Mouse (Mus musculus) midbrain, embryonic 16.5 days (tissue): ENCODE data around the gene Smim23. TPM values are rescaled to one million over a fixed set of nuclear protein-coding genes. Genes with fewer than 3 reads are reported as not detected.

Experiments
- ATAC-seq: fragments of 200-750 bp; cut with Nextera tagmentation; 2 replicates; pipeline ENCODE4 v1.8.0; 2017; ENCODE audit warnings: moderate TSS enrichment
- H3K27ac ChIP-seq: fragments of 300-500 bp; sonication (generic); 2 replicates; pipeline ENCODE4 v1.5.1; 2014; ENCODE audit warnings: mild to moderate bottlenecking, low read length, mixed read lengths
- H3K27me3 ChIP-seq: fragments of 300-500 bp; sonication (generic); 2 replicates; pipeline ENCODE4 v1.6.1; 2014; ENCODE audit warnings: low read depth, low read length, mixed read lengths; ENCODE audit not compliant: control insufficient read depth, insufficient read depth
- H3K36me3 ChIP-seq: fragments of 300-500 bp; sonication (generic); 2 replicates; pipeline ENCODE4 v1.6.1; 2014; ENCODE audit warnings: mild to moderate bottlenecking, low read length, moderate library complexity, mixed read lengths; ENCODE audit not compliant: control insufficient read depth, insufficient read depth
- H3K4me1 ChIP-seq: fragments of 300-500 bp; sonication (generic); 2 replicates; pipeline ENCODE4 v1.6.1; 2014; ENCODE audit warnings: mild to moderate bottlenecking, low read length, mixed read lengths; ENCODE audit not compliant: control insufficient read depth, insufficient read depth
- H3K4me2 ChIP-seq: fragments of 300-500 bp; sonication (generic); 2 replicates; pipeline ENCODE4 v1.6.1; 2014; ENCODE audit warnings: mild to moderate bottlenecking, low read length, mixed read lengths
- H3K4me3 ChIP-seq: fragments of 300-500 bp; sonication (generic); 2 replicates; pipeline ENCODE4 v1.5.1; 2014; ENCODE audit warnings: low read depth, mild to moderate bottlenecking, low read length, moderate library complexity, mixed read lengths
- H3K9ac ChIP-seq: fragments of 300-500 bp; sonication (generic); 2 replicates; pipeline ENCODE4 v1.6.1; 2014; ENCODE audit warnings: low read depth, low read length, mixed read lengths
- H3K9me3 ChIP-seq: fragments of 300-500 bp; sonication (generic); replicated peaks from 2 replicates; pipeline ENCODE4 v1.6.1; 2014; ENCODE audit warnings: mild to moderate bottlenecking, low read length, mixed read lengths; ENCODE audit not compliant: control insufficient read depth, poor library complexity, severe bottlenecking
- WGBS: fragments of 180-500 bp; shearing (Covaris S2); extraction: QIAGEN DNeasy Blood & Tissue Kit; methylation state at CpG from one replicate; pipeline ENCODE4 v1.1.7; 2014; 5-methylcytosine and 5-hydroxymethylcytosine counted together
- polyA plus RNA-seq: library from polyadenylated mRNA; unstranded; fragments of >200 nt; fragmentation: Nextera tagmentation; extraction: Ambion mirVana; gene quantifications from 2 replicates; pipeline ENCODE4 v1.2.1, GENCODE M21; 2015

Smim23 gene
- polyA plus RNA-seq, 1 experiment from 2014 or later = not detected

GRCm38 (mm10) chr11:32786201-32786600 lies 38.2 kb downstream of the Smim23 start:
- H3K9ac ChIP-seq = no peak overlapping the region
- H3K36me3 ChIP-seq = no peaks in the 10 kb centered on the region
- no peaks in the 10 kb centered on the region for H3K4me1 ChIP-seq
- no peaks in the 10 kb centered on the region for H3K27me3 ChIP-seq
- no peaks in the 10 kb centered on the region for H3K9me3 ChIP-seq
- no peak for ATAC-seq
- no peak overlapping the region for H3K4me3 ChIP-seq
- H3K4me2 ChIP-seq = no peak overlapping the region
- no peak overlapping the region for H3K27ac ChIP-seq
- 85% methylated on average over 5 of the region's 5 CpGs for WGBS

GRCm38 (mm10) chr11:32785591-32786147 lies 38.7 kb downstream of the Smim23 start:
- Histone ChIP-seq H3K9ac (no peak overlapping the region), H3K27ac (no peak overlapping the region), H3K27me3 (no peaks in the 10 kb centered on the region), H3K4me2 (no peak overlapping the region), H3K4me3 (no peak overlapping the region), H3K36me3 (no peaks in the 10 kb centered on the region), H3K4me1 (no peaks in the 10 kb centered on the region; the same call in 1 of the 2 replicates), H3K9me3 (no peaks in the 10 kb centered on the region)
- WGBS = 79% methylated on average over 6 of the region's 6 CpGs
- no peak for ATAC-seq

DNA sequence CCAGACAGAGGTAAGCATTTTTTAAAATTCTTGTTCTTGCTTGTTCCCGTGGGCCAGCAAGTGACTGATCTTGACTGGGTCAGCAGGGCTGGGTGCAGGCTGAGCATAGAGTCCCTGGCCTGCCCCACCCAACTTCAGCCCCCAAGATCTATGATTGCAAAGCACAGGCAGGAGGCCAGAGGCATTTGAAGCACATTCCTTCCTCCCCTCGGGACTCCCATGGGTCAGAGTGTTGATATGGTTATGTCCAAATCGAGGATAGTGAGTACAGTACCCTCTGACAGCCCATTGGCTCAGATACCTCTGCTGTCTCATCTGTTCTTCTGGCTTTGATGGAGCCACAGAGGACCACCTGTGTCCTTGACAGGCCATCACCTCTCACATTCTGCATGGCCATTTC lies 41.7 kb downstream of the Smim23 start:
- 83% methylated on average over 3 of the region's 3 CpGs for WGBS

GRCm38 (mm10) chr11:32781633-32782404 lies 42.6 kb downstream of the Smim23 start:
- Histone ChIP-seq H3K9ac (no peak overlapping the region), H3K27ac (no peak overlapping the region), H3K4me3 (no peak overlapping the region), H3K27me3 (no peaks in the 10 kb centered on the region), H3K4me1 (no peaks in the 10 kb centered on the region; the same call in 1 of the 2 replicates), H3K4me2 (no peak overlapping the region), H3K9me3 (0 out of 2 replicates have a peak, but pooled peaks cover 3% of the 10 kb centered on the region), H3K36me3 (no peaks in the 10 kb centered on the region)
- WGBS = 57% methylated on average over 2 of the region's 2 CpGs
- peak; percentile 80 for ATAC-seq

More for the DNA sequence above, 41.7 kb downstream of the Smim23 start:
- Histone ChIP-seq H3K27me3 (no peaks in the 10 kb centered on the region), H3K27ac (no peak overlapping the region), H3K9ac (no peak overlapping the region), H3K36me3 (no peaks in the 10 kb centered on the region), H3K4me2 (no peak overlapping the region), H3K4me1 (no peaks in the 10 kb centered on the region; the same call in 1 of the 2 replicates), H3K4me3 (no peak overlapping the region), H3K9me3 (0 out of 2 replicates have a peak, but pooled peaks cover 3% of the 10 kb centered on the region)
- ATAC-seq = no peak

DNA sequence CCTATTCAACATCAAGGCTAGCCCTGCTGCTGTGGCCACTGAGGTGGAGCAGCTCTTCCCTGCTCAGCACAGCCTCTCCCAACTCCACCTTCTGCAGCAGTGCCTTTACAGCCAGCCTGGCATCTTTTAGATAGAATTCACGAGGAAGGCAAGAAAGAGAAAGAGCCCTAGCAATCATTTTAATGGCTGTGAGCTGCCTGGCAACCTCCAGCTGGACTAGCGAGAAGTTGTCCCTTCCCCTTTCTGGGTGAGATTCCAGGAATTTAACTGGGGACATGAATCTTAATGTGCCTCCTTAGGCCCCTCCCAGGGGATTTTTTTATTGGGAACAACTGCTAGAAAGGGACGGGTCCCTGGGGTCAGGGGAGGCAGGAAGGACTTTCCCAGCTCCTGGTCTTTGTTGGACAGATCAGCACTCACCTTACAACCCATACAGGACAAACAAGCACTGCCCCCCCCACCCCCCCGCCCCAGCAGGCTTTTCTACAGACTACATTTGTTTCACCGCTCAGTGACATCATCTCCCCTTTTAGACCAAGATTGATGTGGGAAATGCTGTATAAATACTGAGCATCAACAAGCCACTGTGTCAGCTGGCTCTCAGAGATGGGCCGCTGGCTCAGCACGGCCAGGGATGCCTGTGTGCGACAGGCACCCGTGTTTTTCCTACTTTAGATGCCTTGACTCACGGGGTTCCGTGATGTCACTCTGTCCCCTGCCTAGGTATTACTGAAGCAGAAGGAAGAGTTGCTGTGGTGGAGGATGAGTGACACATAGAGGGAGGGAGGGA lies 43.5 kb downstream of the Smim23 start:
- no peak overlapping the region for H3K4me3 ChIP-seq
- no peaks in the 10 kb centered on the region for H3K27me3 ChIP-seq
- 0 out of 2 replicates have a peak, but pooled peaks cover 3% of the 10 kb centered on the region for H3K9me3 ChIP-seq
- H3K27ac ChIP-seq = no peak overlapping the region
- H3K4me1 ChIP-seq = no peaks in the 10 kb centered on the region; the same call in 1 of the 2 replicates
- no peak overlapping the region for H3K9ac ChIP-seq
- no peaks in the 10 kb centered on the region for H3K36me3 ChIP-seq
- H3K4me2 ChIP-seq = no peak overlapping the region
- ATAC-seq = peak; percentile 77
- 44% methylated on average over 11 of the region's 11 CpGs for WGBS

- 86% methylated on average over 12 of the region's 12 CpGs for WGBS
- Histone ChIP-seq H3K27ac (no peak overlapping the region), H3K9me3 (no peaks in the 10 kb centered on the region), H3K4me2 (no peak overlapping the region), H3K4me3 (no peak overlapping the region), H3K27me3 (no peaks in the 10 kb centered on the region), H3K9ac (no peak overlapping the region), H3K4me1 (no peaks in the 10 kb centered on the region), H3K36me3 (no peaks in the 10 kb centered on the region)
- ATAC-seq = no peak
These were observed 55.6 kb downstream of the Smim23 start for GRCm38 (mm10) chr11:32768642-32769343.

Other genes with a start within 250 kb of the Smim23 start
- 119 and 125 TPM in 2 replicates for gene Fbxw11, start 181.9 kb downstream of the Smim23 start, polyA plus RNA-seq